Mouse (Mus musculus): ENCODE measurements around the gene Rela.

Gene Rela

DNA sequence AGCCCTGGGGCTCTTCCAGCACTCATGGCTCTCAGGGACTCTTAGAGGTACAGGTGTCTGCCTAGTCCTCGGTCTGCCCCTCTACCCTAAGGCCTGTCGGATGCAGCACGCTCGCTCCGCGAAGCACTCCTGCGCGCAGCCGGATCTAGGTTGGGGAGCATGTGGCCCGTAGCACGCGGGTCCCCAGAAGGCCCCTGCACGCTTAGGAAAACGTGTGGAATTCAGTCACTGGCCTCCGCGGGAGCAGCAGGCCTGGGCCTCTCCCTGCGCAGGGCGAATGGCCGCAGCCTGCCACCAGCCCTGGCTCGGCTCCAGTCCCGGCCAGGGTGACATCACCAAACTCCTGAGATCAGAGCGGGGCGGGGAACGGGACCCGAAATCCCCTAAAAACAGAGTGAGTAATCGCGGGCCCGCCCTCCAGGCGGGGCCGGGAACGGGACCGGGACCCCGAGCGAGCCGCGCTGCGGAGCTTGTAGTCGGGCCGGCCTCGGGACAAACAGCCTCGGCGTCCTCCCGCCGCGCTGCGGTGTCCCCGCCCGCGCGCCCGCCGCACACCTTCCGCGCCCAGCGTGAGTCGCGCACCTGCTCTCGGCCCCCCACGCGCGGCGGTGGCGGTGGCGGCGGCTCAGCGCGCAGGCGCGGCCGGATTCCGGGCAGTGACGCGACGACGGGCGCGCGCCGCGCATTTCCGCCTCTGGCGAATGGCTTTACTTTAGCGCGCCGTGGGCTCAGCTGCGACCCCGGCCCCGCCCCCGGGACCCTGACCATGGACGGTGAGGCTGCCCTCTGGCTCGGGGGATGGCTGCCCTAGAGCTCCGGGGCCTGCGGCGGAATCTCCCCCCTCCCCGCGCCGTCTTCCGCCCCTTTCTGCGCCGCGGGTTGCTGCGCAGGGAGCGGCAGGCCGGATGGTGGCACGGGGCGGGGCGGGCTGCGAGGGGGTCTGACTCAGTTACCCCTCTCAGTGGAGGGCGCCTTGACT is at the start of gene Rela:
Gene Rela, plus strand, starts transcription at position 415 of the 979 bp plus-strand sequence.
- peak; percentile 67 to 89 for DNase-seq (ENCODE audit: low spot score in 2 of 2)

DNA sequence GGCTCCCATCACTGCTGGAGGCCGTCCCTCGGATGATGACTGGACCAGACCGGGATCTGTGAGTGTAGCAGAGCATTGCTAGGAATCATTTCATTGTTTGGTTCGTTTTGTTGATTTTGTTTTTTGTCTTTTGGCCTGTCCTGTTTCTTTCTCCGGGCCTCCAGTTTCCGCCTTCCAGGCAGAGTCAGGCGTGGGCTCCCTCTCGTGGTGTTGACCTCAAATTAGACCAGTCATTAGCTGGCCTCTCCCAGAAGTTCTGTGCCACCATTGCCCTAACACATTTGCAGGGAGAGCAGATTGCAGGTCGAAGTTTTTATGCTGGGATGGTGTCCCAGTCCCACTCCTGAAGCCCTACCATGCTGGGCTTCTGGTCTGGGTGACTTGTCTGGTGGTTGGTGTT is 48.1 kb upstream of the Rela start:
- no peak for DNase-seq (ENCODE audit: low spot score in 2 of 2)

DNA sequence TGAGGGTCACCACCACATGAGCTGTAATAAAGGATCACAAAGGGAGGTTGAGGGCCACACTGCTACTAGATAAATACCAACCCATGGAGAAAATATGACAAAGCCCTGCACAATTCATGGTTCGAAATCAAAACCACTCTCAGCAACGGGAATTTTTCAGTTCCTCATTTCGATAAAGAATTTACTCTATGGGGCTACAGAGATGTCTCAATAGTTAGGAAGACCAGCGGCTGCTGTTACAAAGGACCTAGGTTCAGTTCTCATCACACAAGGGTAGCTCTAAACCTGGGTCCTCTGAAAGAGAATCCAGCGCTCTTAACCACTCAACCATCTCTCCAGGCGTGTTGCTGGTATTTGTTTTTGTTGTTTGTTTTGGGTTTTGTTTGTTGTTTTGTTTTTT is 45.4 kb upstream of the Rela start:
- no peak for DNase-seq (ENCODE audit: low spot score in 2 of 2)

DNA sequence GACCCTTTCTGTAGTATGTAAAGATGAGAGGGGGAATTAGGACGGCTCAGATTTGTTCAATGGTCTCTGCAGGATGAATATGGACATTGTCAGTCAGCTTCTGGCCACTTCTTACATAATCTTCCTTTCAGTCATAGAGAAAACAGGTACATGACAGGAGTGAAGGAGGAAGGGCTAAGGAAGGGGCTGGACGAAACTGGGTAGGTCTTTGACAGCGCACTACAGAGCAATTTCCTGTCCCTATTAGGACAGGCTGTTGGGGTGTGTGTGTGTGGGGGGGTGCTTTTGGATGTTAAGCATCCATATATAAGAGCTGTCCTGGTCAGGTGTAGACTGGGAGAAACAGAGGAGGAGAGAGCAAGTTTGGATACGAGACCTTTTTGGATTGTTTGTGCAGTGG is 38.1 kb upstream of the Rela start:
- DNase-seq (ENCODE audit: low spot score in 2 of 2): no peak

DNA sequence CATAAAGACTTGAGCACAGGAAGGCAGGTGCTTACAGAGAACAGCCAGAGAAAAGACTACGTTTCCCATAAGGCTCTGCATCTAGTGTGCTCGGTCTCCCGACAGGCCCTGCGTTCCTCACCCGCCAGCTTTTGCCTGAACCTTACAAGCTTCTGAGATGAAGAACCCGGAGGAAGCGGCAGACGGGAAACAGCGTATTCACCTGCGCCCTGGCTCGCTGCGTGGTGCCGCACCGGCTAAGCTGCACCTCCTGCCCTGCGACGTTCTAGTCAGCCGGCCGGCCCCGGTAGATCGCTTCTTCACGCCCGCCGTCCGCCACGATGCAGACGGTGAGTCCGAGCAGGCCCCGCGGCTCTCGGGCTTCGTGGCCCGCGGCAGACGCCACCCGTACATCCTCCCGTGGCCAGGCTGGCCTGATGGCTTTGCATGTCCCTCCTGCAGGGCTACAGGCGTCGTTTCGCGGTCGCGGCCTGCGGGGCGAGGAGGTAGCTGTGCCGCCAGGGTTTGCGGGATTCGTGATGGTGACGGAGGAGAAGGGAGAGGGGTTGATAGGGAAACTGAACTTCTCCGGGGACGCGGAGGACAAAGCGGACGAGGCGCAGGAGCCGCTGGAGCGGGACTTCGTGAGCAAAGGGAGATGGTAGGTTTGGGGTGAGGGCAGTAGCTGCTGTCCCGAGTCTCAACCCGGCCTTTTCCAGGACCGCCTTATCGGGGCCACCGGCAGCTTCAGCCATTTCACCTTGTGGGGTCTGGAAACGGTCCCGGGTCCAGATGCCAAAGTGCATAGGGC is 35.3 kb upstream of the Rela start, which contains the start of gene Rnaseh2c:
Gene Rnaseh2c, plus strand, starts transcription at position 122 of the 790 bp plus-strand sequence.
- DNase-seq (ENCODE audit: low spot score in 2 of 2): peak; percentile 44 to 66

DNA sequence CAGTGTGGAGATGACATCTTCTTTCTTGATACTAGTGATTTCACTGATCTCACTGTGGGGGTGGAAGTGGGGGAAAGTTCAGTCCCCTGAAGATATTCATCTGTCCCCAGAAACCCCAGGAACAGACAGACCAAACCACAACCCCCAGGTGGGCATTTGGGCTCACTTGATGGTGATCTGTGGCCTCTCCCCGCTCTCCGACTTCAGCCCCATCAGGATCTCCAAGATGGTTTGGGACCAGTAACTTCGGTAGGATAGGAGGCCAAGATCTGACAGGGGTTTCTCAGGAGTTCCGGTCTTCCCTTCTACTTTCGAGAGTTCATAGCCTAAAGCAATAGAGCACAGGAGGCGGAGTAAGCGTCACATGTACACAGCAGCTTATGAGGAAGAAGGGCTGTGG is 33.6 kb upstream of the Rela start:
- DNase-seq (ENCODE audit: low spot score in 2 of 2): no peak

DNA sequence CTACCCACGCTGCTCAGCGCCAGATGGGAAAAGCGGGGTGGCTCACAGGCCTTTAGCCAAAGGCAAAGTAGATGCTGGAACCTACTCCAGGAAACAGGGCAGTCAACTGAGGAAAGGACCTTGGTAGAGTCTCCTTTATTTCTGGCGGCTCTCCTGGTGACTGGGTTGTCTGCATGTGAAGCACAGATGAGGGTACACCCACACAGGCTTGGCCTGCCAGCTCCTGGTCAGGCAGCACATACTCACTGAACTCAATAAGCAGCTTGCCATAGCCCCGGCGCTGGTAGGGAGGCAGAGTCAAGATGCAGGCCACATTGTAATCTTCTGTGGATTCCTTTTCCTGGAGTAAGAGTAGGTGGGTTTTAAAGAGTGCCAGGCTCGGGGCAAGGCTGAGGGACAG is 32.2 kb upstream of the Rela start:
- DNase-seq (ENCODE audit: low spot score in 2 of 2): no peak

DNA sequence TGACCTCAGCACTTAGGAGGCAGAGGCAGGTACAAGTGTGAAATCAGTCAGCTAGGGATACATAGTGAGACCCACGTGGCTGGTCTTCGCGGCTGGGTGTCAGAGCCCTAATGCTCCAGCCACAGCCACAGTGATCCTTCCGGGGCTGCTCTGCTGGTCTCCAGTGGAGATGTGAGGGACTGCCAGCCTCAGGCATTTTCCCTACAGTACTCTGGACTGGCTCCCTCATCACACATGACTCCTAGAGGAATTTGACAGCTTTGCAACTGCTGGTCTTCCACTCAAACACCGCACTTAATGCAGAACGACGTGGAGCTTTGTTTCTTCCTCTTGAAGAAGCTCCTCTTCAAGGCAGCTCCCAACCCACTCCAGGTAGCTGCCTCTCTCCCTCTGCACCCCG is 31.1 kb upstream of the Rela start:
- no peak for DNase-seq (ENCODE audit: low spot score in 2 of 2)

DNA sequence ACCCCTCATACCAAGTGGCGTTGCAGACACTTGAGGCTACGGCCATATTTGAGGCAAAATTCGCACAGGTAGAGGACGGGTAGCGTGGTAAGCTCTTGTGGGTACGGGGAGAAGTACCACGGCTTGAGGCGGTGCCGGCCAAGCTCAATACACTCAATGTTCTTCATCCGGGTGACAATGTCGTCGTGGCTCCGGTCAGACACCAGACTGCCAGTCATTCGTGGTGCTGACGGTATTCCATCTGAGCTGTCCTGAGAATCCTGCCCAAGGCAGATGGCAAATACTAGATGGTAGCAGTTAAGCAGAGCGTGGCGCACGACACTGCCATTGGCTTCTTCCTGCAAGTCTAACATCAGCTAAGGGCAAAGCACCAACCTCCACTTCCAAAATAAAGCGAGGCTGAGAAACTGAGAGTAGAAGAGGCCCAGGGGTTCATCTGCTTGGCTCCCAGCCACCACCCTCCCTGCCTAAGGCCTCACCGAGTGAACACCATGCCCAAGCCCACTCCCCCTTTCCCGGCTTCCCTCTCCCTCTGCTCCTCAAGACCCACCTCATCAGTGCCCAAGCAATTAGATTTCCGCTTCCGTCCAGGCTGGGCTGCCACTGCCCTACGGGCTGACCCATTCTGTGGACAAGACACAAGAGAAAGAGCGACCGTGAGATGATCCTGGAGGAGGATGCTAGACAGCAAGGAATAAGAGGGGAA is 29.4 kb upstream of the Rela start:
- DNase-seq (ENCODE audit: low spot score in 2 of 2): no peak

DNA sequence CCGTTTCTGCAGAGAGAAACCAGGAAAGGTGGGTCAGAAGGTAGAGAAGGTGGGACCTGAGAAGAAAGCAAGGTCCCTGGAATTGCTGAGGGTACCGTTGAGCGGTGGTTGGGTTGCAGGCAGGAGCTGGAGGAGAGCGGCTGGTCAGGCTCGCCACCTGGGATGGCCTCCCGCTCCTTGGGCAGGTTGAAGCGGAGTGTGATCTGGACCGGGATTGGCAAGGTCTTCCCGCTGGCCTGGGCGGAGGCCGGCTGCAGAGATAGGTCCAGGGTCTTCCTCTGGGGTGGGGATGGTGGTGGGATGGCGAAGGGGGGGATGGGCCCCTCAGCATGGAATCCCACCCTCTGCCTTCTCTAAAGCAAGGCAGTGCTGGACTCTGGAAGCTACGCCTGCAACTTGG is 28.6 kb upstream of the Rela start:
- DNase-seq (ENCODE audit: low spot score in 2 of 2): no peak

DNA sequence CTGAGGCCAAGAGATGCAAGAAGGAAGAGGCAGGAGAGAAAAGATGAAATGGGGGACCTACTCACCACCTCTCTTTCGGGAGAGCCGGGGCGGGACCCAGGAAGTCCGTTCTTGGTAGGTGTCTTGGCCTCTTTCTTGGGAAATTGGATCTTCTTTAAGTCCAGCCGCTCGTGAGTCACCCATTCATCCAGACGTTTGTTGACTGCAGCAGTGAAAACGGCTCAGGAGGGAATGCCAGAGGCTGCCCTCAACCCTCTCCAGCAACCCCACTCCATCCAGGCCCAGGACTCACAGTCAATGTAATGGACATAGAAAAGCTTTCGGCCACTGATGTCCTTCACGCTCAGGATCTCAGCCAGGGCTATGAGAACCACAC is 28.1 kb upstream of the Rela start:
- DNase-seq (ENCODE audit: low spot score in 2 of 2): no peak

DNA sequence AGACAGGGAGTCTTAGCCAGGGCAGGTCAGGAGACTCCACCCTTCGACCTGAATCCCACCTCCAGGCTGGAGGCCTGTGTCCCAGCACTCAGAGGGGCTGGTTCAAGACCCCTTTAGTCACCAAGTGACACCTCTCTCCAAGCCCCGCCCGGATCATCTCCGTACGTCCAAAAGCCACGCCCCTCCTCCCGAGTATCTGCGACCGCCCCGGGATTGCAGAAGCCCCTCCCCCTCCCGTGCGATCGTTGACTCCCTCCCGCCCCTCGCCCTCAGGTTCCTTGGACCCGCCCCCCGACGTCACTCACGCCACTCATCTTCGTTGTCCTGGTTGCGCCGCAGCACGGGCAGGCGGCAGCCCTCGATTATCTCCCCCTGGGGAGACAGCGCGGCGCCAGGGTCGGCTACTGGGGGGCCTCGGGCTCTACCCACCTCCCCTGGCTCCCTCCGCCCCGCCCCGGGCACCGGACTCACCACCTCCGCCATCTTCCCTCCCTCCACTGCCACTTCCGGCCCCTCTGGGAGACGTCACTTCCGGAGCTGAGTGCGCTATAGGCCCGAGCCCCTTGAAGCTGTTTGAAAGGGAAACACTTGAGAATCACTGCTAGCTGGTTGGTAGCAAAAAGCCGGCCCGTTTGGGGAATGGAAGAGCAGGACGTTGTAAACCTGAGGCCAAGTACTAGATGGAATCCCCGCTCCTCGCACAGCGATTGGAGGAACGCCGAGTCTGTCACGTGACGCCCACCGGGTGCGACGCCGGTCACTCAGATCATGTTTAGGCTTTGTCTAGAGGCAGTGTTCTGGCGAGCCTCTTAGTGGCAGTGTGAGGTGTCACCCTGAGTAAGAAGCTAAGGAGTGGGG is 27.5 kb upstream of the Rela start, which contains the start of gene Kat5:
Gene Kat5, minus strand, starts transcription at position 691 of the 858 bp plus-strand sequence.
- peak; percentile 76 to 91 for DNase-seq (ENCODE audit: low spot score in 2 of 2)

DNA sequence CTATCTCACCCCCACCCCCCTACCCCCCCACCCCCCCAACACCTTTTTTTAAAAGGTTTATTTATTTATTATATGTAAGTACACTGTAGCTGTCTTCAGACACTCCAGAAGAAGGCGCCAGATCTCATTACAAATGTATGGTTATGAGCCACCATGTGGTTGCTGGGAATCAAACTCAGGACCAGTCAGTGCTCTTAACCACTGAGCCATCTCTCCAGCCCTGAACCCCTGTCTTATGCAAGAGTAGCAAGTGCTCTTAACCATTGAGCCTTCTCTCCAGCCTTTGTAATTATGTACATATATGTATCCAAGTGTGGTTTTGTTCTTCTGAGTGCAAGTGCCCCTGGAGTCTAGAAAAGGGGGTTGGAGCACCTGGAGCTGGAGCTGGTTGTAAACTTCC is 25.3 kb upstream of the Rela start:
- DNase-seq (ENCODE audit: low spot score in 2 of 2): no peak

DNA sequence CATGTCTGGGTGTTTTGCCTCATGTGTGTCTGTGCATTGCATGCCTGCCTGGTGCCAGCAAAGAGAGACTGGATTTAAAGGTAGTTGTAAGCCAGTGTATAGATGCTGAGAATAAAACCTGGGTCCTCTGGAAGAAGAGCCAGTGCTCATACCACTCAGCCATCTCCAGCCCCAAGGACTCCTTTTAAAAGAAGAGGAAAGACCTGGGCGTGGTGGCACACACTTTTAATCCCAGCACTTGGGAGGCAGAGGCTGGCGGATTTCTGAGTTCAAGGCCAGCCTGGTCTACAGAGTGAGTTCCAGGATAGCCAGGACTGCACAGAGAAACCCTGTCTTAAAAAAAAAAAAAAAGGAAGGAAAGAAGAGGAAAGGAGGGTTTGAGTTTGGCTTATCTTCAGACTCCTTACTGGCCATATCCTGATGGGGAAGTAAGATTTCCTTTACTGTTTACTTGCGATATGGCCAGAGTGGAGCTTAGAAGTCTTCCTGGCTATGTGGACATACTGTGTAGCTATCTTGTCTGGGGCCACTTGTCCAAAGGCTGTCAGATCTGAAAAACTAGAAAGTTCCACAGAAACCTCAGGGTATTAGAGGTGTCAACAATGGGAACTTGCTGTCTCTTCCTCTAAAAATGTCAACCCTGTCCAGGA is 24.4 kb upstream of the Rela start:
- no peak for DNase-seq (ENCODE audit: low spot score in 2 of 2)

DNA sequence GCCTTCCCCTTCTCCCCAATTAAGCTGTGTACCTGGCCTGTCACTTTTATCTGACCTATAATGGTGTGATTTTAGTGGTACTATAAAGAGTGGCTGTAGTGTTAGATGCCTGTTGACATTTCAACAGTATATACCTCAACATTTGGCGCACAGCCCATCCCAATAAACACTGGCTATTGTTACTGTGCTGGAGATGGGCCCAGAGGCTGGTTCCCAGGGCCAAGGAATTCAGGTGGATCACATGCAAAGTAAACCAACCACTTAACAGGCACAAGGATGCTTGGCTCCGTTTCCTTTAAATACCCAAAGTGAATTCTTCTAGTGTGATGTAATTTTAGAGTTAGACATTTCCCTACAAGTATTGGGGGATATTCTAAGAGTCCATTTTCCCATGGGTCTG is 22.3 kb upstream of the Rela start:
- DNase-seq (ENCODE audit: low spot score in 2 of 2): no peak

DNA sequence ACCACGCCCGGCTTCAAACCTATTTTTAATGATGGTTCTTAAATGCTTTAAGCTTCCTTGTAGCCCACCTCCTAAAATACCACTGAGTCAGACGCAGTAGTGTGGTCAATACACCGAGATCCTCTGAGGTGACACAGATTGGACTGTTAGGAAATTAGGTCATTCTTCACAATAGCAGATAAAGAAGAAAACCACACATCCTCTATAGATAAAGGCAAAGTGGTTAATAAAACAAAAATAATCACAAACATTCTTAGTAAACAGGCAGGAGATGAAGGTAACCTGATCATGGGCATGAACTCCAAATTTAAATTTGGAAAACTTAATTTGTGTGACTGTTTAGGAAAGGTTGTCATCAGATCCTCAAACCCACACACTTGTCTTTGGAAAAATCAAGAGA is 17.3 kb upstream of the Rela start:
- DNase-seq (ENCODE audit: low spot score in 2 of 2): no peak

DNA sequence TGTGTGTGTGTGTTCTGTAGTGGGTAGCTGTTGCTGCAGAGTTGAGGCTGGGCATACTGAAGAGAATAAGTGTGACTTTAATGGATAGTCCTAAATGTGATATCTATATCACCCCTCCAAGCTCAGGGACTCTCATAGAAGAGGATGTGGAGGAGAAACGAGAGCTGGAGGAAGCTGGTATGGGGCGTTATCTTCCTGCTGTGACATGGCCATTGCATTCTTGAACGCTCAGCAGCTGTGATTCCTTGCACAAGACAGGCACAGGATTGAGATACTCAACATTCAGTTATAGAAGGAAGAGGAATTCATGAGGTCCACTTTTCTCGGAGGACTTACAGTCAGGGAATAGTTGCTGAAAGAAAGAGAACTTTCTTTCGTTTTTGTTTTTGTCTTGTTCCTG is 15.4 kb upstream of the Rela start:
- DNase-seq (ENCODE audit: low spot score in 2 of 2): no peak

DNA sequence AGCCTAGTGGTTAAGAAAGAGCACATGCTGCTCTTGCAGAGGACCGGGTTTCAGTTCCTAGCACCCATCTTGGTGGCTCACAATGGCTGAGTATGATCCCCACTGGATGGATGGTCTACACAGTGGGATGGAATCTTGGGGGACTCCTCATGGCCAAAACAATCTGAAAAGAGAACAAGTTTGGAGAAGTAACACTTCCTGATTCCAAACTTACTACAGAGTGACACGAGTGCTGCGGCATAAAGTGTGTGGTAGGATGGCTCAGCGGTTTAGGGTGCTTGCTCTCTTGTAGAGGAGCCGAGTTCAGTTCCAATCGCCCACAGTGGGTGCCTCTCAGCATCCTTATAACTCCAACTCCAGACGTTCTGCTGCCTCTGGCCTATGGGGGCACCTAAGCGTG is 12.0 kb upstream of the Rela start:
- DNase-seq (ENCODE audit: low spot score in 2 of 2): no peak

DNA sequence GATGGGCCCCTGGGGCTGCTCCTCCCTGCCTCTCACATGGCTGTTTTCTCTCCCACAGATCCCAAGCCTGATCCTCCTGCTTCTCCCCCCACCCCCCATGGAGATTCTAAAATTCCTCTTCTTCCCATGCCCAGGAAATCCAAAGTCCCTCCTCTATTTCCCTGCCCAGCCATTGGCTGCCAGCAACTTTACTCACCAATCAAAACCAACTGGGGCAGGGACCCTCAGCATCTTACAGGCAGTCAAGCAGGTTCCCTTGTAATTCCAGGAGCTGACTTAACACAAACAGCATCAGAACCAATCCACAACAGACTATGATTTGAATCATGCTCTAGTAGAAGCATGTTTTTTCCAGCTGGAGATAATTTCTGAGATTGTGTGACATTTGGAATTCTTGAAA is 7.4 kb upstream of the Rela start:
- DNase-seq (ENCODE audit: low spot score in 2 of 2): no peak

DNA sequence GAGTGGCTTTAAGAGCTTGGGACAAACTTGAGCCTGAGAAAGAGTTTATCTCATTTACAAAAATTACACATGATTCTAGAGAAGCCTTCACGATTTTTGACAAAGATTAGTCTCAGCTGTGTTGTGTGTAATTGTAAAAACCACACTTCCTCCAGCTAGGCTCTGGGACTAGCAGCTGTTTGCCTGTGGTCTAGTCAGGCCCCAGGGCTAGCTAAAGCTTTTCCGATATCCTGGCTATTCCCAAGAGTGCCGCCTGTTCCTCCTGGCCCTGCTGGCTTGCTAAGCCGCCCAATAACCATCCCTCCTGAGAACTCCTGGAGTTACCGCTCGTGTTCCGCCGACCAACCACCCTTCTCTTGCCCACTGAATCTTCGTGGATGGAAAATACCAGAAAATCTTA is 5.2 kb upstream of the Rela start:
- DNase-seq (ENCODE audit: low spot score in 2 of 2): no peak

Data from cerebellum, postnatal 4 days (tissue).